Mouse (Mus musculus) liver, postnatal 0 days (tissue): ENCODE measurements around the gene Mymk.

Experiments
- CTCF ChIP-seq: sonication (generic); IDR thresholded peaks from 2 replicates; pipeline ENCODE4 v1.5.1; 2016; ENCODE audit warnings: antibody characterized with exemption, low read depth
- EP300 ChIP-seq: IDR thresholded peaks from 2 replicates; pipeline ENCODE4 v1.6.1; 2016; ENCODE audit warnings: antibody characterized with exemption, low read depth, mild to moderate bottlenecking

- TF ChIP-seq CTCF (no peak), EP300 (no peak)
These were observed 47.8 kb downstream of the Mymk start for GRCm38 (mm10) chr2:27024136-27024535.
